Mouse (Mus musculus) testis, postnatal 10 days (tissue): ENCODE data around the gene Tead4.
"Not testable (repeated sequence)": the region's sequence is repeated elsewhere in the genome, so short reads cannot be mapped to it uniquely, and the experiment has no call there.

Source experiments
- DNase-seq: peaks from one replicate; pipeline ENCODE4 v3.0.0; 2021; ENCODE audit warnings: low spot score

The Tead4 gene

DNA sequence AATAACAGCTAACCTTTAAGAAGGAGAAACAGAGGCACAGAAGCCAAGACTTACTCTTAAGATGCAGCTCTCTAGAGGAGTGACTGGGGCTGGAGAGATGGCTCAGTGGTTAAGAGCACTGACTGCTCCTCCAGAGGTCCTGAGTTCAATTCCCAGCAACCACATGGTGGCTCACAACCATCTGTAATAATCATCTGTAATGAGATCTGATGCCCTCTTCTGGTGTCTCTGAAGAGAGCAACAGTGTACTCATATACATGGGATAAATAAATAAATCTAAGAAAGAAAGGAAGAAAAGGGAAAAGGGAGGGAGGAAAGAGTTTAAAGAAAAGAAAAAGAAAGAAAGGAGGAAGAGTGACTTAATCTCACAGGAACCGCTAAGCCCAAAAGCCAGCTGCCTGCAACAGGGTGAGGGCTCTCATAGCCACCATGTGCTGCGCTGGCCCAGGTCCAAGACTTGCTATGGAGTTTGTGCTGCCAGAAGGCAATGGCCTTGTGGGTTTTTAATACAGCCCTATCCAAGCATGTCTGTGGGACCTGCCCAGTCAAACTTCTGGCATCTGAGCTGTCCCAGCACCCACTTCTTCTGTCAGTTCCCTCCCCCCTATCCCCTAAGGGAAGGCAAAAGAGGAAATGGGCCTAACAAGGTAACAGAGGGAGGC, 63.4 kb downstream of the Tead4 start:
- DNase-seq = peak; percentile 75

DNA sequence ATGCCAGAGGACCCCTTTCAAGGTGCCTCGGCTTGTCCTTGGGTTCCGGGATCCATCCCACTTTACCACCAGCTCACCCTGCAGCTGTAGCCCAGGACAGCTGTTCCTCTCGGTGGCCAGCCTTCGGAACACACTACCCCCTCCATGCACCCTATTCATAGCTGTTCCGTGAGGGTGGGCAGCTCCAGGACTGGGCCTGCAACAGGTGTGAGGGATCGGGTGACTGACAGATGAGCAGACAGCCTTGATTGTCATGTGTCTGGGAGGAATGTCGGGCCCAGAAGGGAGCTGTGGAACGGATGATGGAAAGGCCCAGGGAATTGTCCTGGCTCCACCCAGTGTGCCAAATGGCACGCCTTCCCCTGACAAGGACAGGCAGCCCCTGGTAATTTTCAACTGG, 64.0 kb downstream of the Tead4 start:
- DNase-seq = no peak

DNA sequence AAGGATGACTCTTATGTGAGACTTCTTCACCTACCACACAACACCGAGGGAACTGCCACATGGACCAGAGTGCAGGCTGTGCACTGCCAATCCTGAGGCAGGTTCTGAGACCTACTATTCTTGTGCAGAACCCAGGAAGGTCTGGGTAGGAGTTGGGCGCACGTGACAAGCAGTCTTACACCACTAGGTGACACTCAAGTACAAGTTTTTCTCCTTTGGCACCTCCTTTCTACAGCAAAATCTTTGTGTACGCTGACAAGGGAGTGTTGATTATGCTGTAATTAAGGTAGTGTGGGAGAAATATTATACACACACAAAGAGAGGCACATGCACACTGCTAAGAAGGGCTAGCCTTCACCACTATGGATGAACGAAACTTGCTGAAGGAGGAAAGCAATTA, 66.4 kb downstream of the Tead4 start:
- no peak for DNase-seq

DNA sequence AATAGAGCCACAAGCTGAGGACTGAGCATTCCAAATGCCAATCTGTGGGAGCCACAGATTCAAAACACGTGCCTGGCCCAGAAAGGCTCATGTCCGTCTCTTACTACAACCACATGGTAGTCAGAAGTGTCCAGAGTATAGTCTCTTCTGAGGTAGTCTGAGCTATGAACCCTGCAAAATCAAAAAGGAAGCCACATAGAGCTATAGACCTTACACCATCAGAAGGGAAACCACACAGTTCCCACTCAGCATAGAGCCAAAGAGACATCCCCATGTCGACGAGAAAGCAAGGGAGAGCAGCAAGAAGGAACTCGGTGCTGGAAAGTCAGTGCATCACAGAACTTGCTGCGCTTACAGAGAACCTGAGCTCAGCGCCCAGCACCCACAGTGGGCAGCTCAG, 68.4 kb downstream of the Tead4 start:
- DNase-seq = no peak

DNA sequence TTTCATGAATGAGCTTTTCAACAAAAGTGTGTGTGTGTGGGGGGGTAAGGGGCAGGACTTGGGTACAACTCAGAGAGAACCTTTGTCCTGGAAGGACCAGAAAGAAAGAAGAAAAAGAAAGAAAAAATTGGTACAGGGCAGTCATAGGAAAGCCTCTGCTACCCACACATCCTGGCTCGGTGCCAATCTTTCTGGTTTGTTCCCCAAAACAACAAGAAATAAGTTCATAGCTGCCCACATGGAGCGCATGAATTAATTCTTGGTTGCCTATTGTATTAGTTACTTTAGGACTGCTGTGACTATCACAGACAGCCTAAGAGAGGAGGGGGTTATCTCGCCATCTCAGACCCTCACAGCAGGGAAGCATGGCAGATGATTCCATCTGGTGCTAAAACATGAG, 68.9 kb downstream of the Tead4 start:
- no peak for DNase-seq

DNA sequence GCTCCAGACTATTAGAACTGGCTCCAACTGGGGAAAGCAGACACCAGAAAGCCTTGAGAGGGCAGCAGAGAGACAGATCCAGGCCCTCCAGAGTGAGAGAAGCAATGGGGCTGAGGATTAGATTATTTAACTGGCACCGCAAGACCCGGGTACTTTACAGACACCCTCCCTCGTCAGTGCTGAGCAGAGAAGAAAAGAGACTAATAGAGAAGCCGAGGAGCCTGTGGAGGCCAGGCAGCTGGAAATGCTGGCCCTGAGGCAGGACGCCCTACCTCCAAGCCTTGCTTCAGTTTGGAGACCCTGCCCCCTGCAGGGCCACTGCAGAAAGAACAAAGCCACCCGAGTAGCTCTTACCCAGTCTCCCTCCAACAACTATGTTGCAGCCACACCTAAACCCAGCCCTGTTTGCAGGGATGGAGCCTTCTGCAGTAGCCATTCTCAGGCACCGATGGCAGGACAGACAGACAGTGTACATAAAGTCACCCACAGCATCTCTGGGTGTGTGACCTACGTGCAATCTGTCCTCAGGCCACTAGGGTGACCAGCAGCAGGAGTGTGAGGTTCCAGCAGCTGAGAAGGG, 73.1 kb downstream of the Tead4 start:
- DNase-seq = peak; percentile 66

DNA sequence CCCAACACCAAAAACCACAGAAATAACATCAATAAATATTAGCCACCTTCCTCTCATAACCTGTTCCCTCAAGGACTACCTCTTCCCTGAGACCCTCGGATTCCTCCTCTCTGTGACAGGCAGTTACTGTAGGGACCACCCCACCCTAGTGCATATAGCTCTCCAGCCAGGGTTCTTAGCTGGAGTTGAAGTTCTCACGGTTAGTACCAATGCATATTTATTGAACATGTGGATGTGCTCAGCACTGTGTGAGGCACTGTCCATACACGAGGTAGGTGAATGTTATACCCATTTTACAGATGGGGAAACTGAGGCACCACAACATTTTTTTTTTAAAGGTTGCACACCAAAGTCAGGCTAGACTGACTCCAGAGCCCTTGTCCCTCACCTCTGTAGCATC, 73.7 kb downstream of the Tead4 start:
- no peak for DNase-seq

DNA sequence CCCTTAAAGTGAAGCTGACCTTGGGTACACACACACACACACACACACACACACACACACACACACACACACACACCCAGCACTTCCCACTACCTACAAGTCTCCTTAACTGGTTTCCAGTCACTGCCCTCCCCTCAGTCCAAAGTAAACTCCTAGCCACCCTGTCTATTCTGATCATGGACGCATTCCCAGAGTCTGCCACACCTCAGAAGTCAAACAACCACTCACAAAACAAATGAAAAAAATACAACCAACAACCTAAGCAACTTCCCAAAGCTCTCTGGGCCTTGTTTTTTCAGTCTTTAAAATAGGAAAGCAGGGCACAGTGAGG, 74.8 kb downstream of the Tead4 start:
- DNase-seq = no peak

DNA sequence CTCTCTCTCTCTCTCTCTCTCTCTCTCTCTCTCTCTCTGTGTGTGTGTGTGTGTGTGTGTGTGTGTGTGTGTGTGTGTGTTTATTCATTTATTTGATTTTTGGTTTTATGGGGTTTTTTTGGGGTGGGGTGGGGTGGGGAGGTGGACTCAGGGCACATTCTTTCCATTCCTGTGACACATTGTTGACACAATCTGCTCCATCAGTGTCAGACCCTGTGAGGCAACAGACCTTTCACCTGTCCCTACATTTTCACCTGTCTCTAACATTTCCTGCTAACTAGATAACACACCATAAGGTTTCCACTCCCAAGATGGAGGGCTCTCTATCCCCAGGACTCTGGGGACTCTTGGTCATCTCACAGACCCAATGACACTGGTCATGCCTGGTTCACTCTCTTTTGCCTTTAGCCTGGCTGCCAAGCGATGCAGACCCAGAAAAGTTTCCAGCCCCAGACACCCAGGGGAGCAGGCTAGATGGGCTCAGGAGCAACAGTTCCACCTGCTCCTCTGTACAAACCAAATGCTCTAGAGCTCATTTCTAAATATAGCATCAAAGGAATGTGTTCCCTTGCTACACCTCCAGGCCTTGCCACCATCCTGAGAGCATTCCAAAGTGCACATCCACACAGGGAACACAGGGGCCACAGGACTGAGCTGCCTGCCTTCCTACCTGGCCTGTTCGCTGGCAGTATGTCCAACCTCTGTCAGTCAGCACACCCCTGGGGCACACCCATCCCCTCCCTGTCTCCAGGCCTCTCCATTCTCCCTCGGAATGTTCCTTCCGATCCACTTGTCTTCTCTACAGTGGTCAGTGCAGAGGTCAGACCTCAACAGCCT, 75.4 kb downstream of the Tead4 start:
- no peak for DNase-seq

DNA sequence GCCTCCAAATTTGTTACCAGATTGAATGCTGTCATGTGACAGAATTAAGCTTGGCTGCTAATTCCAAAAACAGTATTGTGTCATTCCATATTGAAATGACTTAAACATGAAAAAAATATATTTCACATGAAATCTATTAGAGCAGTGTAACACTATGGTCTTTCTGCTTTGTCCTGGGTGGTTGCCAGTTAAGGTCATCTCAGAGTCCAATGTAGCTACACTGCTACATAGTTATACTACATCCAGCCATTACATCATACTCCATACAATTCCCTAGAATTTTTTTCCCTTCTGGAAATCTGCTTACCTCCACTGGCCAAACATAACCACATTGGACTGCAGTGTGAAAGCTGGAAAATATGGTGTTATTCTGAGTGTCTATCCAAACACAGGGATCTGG, 77.5 kb downstream of the Tead4 start:
- DNase-seq = no peak

DNA sequence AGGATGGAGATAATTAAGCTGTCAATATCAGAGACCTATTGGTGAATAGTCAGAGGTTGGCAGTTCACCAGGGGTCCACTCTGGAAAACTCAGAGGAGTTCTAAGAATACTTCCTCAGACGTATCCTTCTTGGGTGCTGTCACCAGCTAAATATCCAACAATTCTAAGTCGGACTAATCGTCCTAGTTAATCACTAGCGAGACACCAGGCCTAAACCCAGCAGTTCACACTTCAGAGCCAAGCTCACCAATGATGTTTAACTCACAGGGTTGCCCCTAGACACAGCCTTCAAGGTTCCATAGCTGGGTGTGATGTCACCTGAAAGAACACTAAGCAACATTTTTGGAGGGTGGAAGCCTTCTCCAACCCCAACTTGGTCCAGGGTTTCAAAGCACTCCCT, 85.6 kb downstream of the Tead4 start:
- not testable (repeated sequence) for DNase-seq

DNA sequence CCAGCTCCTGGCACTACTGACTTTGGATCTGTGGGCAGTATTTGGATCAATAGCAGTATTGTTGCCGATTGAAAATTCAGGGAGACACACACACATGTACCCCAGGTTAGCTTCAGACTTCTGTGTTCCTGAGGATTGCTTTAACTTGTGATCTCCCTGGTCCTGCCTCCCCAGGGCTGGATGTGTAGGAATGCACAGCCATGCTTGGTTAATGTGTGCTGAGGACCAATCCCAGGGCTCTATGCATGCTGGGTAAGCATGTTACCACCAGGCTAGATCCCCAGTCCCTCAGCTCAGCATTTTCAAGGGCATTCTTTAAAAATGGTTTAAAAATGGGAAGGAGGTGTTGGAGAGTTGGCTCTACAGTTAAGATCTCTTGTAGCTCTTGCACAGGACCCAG, 91.4 kb downstream of the Tead4 start:
- DNase-seq = not testable (repeated sequence)

DNA sequence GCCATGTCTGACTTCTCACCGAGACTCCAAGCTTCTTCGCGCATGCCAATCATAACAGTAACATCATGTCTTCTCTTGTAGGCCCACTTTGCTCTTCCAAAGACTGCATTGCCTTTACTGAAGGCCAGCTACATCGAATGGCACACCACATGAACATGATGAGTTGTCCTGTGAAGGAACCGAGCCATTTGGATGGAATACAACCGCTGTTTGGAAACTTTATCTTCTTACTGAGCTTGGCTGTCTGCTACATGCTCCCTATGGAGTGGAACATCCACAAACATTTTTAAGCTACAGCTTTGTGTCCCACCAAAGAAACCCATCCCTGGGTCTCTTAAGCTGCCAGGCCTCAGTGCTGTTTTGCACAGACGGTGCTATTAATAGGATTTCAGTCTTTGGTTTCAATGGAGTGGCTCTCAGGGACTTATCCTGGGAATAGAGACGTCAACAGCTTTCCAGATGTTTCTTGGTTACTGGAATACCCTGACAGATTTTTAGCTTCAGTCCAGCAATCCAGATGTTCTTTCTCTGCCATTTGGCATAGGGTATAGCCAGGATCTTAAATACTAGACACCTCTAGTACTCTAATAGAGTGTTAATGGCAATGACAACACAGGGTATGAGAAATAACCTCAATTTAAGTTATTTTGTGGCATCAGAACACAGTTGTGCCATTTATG, 92.0 kb downstream of the Tead4 start:
- DNase-seq = no peak

DNA sequence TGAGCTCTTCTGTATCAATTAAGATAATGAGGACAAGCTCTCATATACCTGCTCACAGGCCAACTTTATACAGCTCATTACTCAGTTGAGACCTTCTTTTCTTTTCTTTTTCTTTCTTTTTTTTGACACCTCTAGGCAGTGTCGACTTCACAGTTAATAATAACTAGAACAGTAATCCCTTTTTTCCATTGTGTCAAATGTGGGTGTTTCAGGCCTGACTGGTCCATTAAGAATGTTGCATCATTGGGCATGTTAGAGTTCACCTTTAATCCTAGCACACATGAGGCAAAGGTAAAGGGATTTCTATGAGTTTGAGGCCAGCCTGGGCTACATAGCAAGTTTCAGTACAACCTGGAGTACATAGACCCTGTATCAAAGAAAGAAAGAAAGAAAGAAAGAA, 97.1 kb downstream of the Tead4 start:
- DNase-seq = no peak

DNA sequence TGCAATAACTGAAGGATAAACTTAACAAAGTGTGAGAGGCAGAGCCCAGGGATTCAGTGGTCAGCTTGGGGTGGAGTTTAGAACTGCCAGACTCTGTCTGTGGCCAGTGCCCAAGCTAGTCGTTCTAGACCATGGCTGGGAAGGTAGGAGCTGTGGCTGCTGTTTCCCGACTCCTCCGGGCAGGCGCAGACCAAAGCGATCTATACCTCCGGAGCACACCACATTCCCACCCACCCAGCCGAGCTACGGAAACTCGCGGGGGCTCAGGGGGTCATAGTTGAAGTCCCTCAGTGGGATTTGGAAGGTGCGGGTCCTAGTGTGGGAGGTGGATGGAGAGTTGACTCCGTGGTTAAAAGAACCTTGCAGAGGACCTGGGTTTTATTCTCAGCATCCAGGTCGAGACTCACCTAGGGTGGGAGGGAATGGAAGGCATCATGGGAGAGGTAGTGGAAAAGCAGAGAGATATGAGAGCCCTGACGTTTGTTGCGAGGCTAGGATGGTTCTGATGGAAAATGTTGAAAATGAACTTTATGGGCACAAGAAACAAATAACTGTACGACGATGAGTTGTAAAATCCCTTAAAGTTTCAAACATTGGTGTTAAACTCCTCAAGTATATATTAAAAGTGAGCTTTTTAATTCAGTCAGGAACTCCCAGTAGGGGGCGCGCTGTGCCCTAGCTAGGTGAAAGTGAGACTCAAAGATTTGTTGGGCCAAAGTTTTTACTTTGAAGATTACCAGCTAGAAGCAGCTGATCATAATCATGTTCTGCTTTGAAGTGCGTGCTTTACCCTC, 99.6 kb downstream of the Tead4 start:
- DNase-seq = peak; percentile 91

DNA sequence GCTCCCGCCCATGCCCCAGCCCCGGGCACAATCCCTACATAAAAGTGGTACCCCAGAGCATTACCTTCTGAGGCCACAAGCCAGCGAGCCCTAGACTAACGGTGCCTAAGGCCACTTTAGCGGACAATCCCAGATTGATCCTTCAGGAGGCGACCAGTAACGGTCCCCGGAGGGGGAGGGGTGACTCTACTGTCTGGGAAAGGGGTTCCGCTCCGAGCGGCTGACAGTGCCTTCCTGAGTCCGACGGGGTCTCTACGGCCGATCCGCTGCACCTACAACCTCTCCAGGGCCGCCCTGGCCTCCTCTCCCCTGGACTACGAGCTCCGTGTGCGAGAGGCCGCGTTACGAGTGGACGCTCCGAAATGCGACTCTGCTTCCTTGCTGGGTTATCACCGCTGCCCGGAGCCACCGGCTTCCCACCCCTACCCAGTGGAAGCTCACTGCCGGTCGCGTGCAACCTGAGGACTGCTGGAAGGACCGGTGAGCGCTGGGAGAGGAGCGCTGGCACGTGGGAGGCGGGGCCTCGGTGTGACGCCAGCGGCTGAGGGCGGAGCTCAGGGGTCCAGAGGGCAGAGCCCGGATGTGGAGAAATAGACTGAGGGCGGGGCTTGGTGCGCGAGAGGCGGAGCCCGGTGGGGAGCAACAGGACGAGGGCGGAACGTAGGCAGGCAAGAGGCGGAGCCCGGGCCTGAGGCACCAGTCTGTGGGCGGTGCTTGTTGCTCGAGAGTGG, 100.3 kb downstream of the Tead4 start:
- DNase-seq = peak; percentile 100

DNA sequence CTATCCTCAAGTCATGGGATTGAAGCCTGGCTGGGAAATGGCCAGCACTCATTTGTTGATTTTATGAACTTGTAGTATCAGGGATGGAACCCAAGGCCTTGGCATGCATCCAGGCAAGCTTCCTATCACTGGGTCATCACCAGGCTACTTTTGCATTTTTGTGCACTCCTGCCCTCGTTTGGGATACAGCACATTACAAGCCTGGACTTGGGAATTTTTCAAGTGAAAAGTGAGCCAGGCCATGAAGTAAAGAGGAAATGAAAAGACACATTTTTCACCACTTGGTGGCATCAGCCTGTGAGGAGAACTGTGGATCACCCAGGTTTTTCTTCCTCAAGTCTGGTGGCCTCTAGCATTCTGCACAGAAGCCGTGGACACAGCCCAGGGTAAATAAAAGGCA, 117.1 kb downstream of the Tead4 start:
- DNase-seq = peak; percentile 56

DNA sequence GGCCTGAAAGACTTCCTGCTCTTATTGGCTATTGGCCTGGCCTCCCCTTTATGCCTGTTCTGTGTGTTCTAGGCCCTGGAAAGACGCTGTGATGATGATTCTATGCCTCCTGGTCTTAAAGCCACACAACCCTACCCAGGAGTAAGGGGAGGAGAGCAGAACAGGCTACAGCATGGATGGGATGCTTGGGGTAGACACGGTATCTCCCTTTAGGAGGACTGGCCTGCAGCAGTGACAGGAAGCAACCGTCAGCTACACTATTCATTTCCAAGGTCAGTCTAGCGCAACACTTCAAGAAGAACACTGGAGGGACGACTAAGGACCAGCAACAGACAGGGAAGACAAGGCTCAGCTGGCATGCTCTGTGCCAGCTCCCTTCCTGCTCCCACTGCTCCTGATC, 119.4 kb downstream of the Tead4 start:
- no peak for DNase-seq

DNA sequence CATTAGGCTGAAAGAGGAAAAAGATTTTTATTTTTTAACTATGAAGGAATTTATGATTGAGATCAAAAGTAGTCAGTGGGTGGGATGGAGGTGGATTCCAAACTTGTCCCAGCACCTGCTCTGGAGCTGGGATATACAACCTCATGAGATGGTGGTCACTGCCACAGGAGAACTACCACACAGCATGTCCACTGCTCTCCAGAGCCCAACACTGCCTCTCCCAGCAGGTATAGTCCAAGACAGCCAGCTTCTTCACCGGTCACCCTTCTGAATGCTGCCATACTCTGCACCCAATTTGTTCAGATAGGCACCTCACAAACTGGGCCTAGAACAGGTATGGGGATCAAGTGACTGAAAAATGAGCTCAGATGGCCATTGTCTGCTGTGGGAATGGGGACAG, 121.0 kb downstream of the Tead4 start:
- no peak for DNase-seq

DNA sequence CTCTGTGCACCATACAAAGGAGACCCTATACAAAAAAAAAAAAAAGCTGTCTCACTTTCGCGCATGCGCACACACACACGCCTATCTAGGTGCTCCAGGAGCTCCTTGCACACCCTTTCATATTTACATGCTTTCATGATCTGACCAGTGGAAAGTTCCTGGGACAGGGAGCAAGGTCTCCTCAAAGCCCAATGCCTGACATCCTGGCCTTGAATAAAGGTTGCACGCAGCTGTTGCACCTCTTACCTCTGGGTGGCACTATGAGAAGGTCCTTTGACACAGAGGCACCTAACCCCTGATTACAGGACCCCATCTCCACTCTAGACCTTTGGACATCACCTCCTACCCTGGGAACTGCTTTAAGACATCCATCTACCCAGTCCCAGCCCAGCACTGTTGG, 121.4 kb downstream of the Tead4 start:
- DNase-seq = no peak

DNA sequence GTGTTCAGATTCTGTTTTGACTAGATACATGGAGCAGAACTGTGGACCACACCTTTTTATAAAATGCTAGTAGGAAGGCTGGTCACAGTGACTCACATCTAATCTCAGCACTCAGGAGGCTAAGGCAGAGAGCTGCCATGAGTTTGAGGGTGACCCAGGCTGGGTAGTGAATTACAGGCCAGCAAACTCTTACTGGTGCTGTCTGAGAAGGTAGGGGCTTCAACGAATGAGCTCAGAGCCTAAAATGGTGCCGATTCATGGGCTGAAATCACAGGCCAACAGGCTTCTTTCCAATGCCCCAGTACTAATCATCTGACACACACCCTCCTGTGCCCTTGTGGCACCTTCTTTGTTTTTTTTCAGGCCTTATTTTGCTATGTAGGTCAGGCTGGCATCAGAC, 121.9 kb downstream of the Tead4 start:
- DNase-seq = no peak
